Mouse (Mus musculus) embryonic facial prominence, embryonic 11.5 days (tissue): ENCODE measurements at regions not wholly inside any gene's neighbourhood (a gene's known extent, or its start where the extent isn't known, plus 50 kb on each side); places are given as distances from the start of the nearest gene placed in this dataset.

Experiments used
- ATAC-seq: fragments of 200-750 bp; cut with Nextera tagmentation; replicated peaks from 2 replicates; pipeline ENCODE4 v1.8.0; 2017; ENCODE audit warnings: low read depth; ENCODE audit not compliant: insufficient number of reproducible peaks, low FRiP score, low TSS enrichment
- DNase-seq: peaks from one replicate; pipeline ENCODE4 v3.0.0-alpha.2; 2015; ENCODE audit warnings: low spot score
- H3K27ac ChIP-seq: fragments of 300-500 bp; sonication (generic); replicated peaks from 2 replicates; pipeline ENCODE4 v1.5.1; 2014; ENCODE audit warnings: mild to moderate bottlenecking, low read depth, low read length, control low read depth
- H3K27me3 ChIP-seq: fragments of 300-500 bp; sonication (generic); 2 replicates; pipeline ENCODE4 v1.6.1; 2014; ENCODE audit warnings: mild to moderate bottlenecking, low read length, moderate library complexity, mixed read lengths; ENCODE audit not compliant: control insufficient read depth, insufficient read depth
- H3K36me3 ChIP-seq: fragments of 300-500 bp; sonication (generic); replicated peaks from 2 replicates; pipeline ENCODE4 v1.6.1; 2014; ENCODE audit warnings: low read depth, mild to moderate bottlenecking, low read length, moderate library complexity, mixed read lengths; ENCODE audit not compliant: control insufficient read depth, insufficient read depth
- H3K4me1 ChIP-seq: fragments of 300-500 bp; sonication (generic); 2 replicates; pipeline ENCODE4 v1.6.1; 2014; ENCODE audit warnings: low read length, mixed read lengths; ENCODE audit not compliant: control insufficient read depth, insufficient read depth
- H3K4me2 ChIP-seq: fragments of 300-500 bp; sonication (generic); 2 replicates; pipeline ENCODE4 v1.6.1; 2014; ENCODE audit warnings: low read depth, mild to moderate bottlenecking, control low read depth, low read length, moderate library complexity
- H3K4me3 ChIP-seq: fragments of 300-500 bp; sonication (generic); 2 replicates; pipeline ENCODE4 v1.5.1; 2014; ENCODE audit warnings: low read depth, low read length, control low read depth
- H3K9ac ChIP-seq: fragments of 300-500 bp; sonication (generic); replicated peaks from 2 replicates; pipeline ENCODE4 v1.6.1; 2014; ENCODE audit warnings: mild to moderate bottlenecking, control low read depth, low read length
- H3K9me3 ChIP-seq: fragments of 300-500 bp; sonication (generic); replicated peaks from 2 replicates; pipeline ENCODE4 v1.6.1; 2016; ENCODE audit warnings: mild to moderate bottlenecking, low read length, inconsistent platforms, mixed read lengths; ENCODE audit not compliant: control insufficient read depth
- WGBS: fragments of 180-500 bp; shearing (Covaris S2); extraction: QIAGEN DNeasy Blood & Tissue Kit; methylation state at CpG from one replicate; pipeline ENCODE4 v1.1.7; 2014; 5-methylcytosine and 5-hydroxymethylcytosine counted together

DNA sequence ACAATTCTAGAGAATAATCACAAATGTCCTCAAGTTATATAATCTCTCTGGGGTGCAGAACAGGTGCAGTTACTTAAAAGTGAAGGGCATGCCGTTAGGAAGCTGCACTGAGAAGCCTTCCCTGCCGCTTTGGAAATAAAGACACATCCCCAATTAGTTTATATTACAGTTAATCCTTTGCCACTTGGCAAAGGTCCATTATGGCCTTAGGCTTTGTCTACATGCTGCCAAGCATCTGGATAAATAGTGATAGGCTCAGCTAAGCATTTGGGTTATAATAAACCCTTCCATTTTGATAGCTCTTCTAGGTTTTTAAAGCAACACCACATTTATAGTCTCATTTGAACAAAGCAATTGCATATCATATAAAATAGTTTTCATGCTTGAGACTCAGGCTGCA lies 625.6 kb downstream of the Klhl13 start:
- no peak overlapping the region for H3K4me3 ChIP-seq
- no peak for DNase-seq
- no peaks in the 10 kb centered on the region for H3K9me3 ChIP-seq
- no peak overlapping the region for H3K9ac ChIP-seq
- H3K4me2 ChIP-seq: no peak overlapping the region
- no peak for ATAC-seq
- no peaks in the 10 kb centered on the region for H3K36me3 ChIP-seq
- 51% methylated on average over 2 of the region's 2 CpGs for WGBS
- no peak overlapping the region for H3K27ac ChIP-seq
- H3K4me1 ChIP-seq: no peaks in the 10 kb centered on the region
- no peaks in the 10 kb centered on the region for H3K27me3 ChIP-seq

DNA sequence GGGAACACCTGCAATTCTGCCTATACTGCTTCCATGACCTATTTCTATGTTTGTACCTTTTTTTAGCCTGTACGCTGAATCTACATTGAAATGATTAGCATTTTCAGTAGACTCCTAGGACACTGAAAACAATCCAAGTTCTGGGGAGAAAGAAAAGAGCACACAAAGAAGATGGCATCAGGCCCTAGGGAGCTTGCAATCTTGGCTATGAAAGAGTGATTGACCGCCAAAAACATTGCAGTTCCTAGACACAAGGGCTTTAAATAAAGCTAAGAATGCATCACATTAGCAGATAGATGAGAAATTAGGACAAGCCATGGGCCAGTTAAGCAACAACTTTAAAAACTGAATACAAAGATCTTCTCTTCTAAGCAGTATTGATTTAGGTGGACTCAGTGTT lies 666.7 kb downstream of the Klhl13 start:
- H3K27ac ChIP-seq: no peak overlapping the region
- 93% methylated on average over 2 of the region's 2 CpGs for WGBS
- H3K4me3 ChIP-seq: no peak overlapping the region
- no peaks in the 10 kb centered on the region for H3K4me1 ChIP-seq
- H3K27me3 ChIP-seq: no peaks in the 10 kb centered on the region
- DNase-seq: no peak
- no peak overlapping the region for H3K9ac ChIP-seq
- no peak overlapping the region for H3K4me2 ChIP-seq
- no peaks in the 10 kb centered on the region for H3K9me3 ChIP-seq
- no peak for ATAC-seq
- no peaks in the 10 kb centered on the region for H3K36me3 ChIP-seq

DNA sequence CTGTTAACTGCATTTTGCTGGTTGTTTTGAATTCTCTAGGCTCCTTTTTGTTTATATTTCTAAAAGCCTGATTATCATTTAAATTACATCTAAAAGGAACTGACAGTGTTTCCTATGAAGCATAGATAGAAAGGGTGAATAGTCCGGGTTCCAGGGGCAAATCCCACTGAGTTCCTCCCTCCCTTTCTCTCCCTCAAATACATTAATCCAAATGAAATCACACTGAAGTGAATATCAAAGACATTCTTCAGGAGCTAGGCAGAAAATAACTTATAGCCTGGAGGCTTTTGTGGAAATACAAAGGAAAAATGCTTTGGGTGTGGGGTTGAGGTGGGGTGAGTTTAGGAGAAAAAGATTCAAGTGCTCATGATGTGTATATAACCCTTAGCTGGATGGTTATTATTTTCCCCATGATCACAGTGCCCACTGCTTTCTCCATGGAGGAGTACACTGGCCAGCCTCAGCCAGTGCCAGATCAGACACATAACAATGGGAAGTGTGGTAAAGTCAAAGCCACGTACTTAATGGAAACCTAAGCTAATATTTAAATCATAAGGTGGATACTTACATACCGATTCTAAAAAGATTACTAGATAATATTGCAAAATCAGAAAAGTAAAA lies 707.0 kb downstream of the Klhl13 start:
- DNase-seq: no peak
- ATAC-seq: no peak
- Histone ChIP-seq H3K4me2 (no peak overlapping the region), H3K27me3 (no peaks in the 10 kb centered on the region), H3K27ac (no peak overlapping the region), H3K9me3 (no peaks in the 10 kb centered on the region), H3K4me3 (no peak overlapping the region), H3K36me3 (no peaks in the 10 kb centered on the region), H3K9ac (no peak overlapping the region), H3K4me1 (no peaks in the 10 kb centered on the region)
- WGBS: 63% methylated on average over 3 of the region's 3 CpGs
